Mouse (Mus musculus): ENCODE results near the gene Acot7. TPM values are rescaled to one million over a fixed set of nuclear protein-coding genes. Genes with fewer than 3 reads are reported as not detected.

Acot7 gene
- polyA plus RNA-seq, 1 experiment = 0.51 TPM

- Histone ChIP-seq H3K27me3 (ENCODE audit: control insufficient read depth) (peaks cover 30% of the 10 kb centered on the region), H3K36me3 (ENCODE audit: control insufficient read depth) (no peaks in the 10 kb centered on the region), H3K4me3 (replicated peaks) (no peak overlapping the region), H3K4me1 (ENCODE audit: control insufficient read depth) (peaks cover 7% of the 10 kb centered on the region), H3K9me3 (ENCODE audit: control insufficient read depth, low read length) (no peaks in the 10 kb centered on the region)
- TF ChIP-seq TAL1 (IDR thresholded peaks at IDR 0.05; ENCODE audit: low read length) (no peak), GATA1 (IDR thresholded peaks at IDR 0.05; ENCODE audit: low read length) (no peak)
Observed at GRCm38 (mm10) chr4:152146033-152146827, 31.7 kb upstream of the Acot7 start.

- Histone ChIP-seq H3K4me1 (ENCODE audit: control insufficient read depth) (peaks cover 31% of the 10 kb centered on the region), H3K36me3 (ENCODE audit: control insufficient read depth) (no peaks in the 10 kb centered on the region), H3K9me3 (ENCODE audit: control insufficient read depth, low read length) (no peaks in the 10 kb centered on the region), H3K27me3 (ENCODE audit: control insufficient read depth) (peaks cover 52% of the 10 kb centered on the region), H3K4me3 (replicated peaks) (no peak overlapping the region)
- TF ChIP-seq TAL1 (IDR thresholded peaks at IDR 0.05; ENCODE audit: low read length) (no peak), GATA1 (IDR thresholded peaks at IDR 0.05; ENCODE audit: low read length) (no peak)
Observed at GRCm38 (mm10) chr4:152150546-152150945, 27.4 kb upstream of the Acot7 start.

- Histone ChIP-seq H3K9me3 (ENCODE audit: control insufficient read depth, low read length) (no peaks in the 10 kb centered on the region), H3K36me3 (ENCODE audit: control insufficient read depth) (no peaks in the 10 kb centered on the region), H3K4me3 (replicated peaks) (peak overlapping the region; percentile 44), H3K4me1 (ENCODE audit: control insufficient read depth) (peaks cover 31% of the 10 kb centered on the region), H3K27me3 (ENCODE audit: control insufficient read depth) (peaks cover 55% of the 10 kb centered on the region)
- TF ChIP-seq GATA1 (IDR thresholded peaks at IDR 0.05; ENCODE audit: low read length) = no peak
- TF ChIP-seq TAL1 (IDR thresholded peaks at IDR 0.05; ENCODE audit: low read length) = no peak
Observed at GRCm38 (mm10) chr4:152151451-152151965, 26.4 kb upstream of the Acot7 start.

GRCm38 (mm10) chr4:152151966-152152544, 25.9 kb upstream of the Acot7 start, which contains the start of gene Espn:
TSS of gene Espn (minus strand) at chr4:152152371.
- no peaks in the 10 kb centered on the region for H3K9me3 ChIP-seq (ENCODE audit: control insufficient read depth, low read length)
- H3K36me3 ChIP-seq (ENCODE audit: control insufficient read depth) = no peaks in the 10 kb centered on the region
- peak within 1 kb of the TSS; percentile 44 for H3K4me3 ChIP-seq (replicated peaks)
- H3K4me1 ChIP-seq (ENCODE audit: control insufficient read depth) = peaks cover 31% of the 10 kb centered on the region
- TF ChIP-seq GATA1 (IDR thresholded peaks at IDR 0.05; ENCODE audit: low read length) (no peak), TAL1 (IDR thresholded peaks at IDR 0.05; ENCODE audit: low read length) (no peak)
- H3K27me3 ChIP-seq (ENCODE audit: control insufficient read depth) = peaks cover 57% of the 10 kb centered on the region

GRCm38 (mm10) chr4:152153771-152154177, 24.2 kb upstream of the Acot7 start:
- H3K9me3 ChIP-seq (ENCODE audit: control insufficient read depth, low read length) = no peaks in the 10 kb centered on the region
- no peaks in the 10 kb centered on the region for H3K36me3 ChIP-seq (ENCODE audit: control insufficient read depth)
- TF ChIP-seq GATA1 (IDR thresholded peaks at IDR 0.05; ENCODE audit: low read length) (no peak), TAL1 (IDR thresholded peaks at IDR 0.05; ENCODE audit: low read length) (no peak)
- peaks cover 41% of the 10 kb centered on the region for H3K4me1 ChIP-seq (ENCODE audit: control insufficient read depth)
- H3K4me3 ChIP-seq (replicated peaks) = peak overlapping the region; percentile 41
- peaks cover 73% of the 10 kb centered on the region for H3K27me3 ChIP-seq (ENCODE audit: control insufficient read depth)

- Histone ChIP-seq H3K36me3 (ENCODE audit: control insufficient read depth) (no peaks in the 10 kb centered on the region), H3K4me3 (replicated peaks) (no peak overlapping the region), H3K9me3 (ENCODE audit: control insufficient read depth, low read length) (peaks cover 5% of the 10 kb centered on the region; the same call in 1 of the 2 replicates), H3K27me3 (ENCODE audit: control insufficient read depth) (peaks cover 77% of the 10 kb centered on the region), H3K4me1 (ENCODE audit: control insufficient read depth) (peaks cover 49% of the 10 kb centered on the region)
- TF ChIP-seq GATA1 (IDR thresholded peaks at IDR 0.05; ENCODE audit: low read length) = no peak
- no peak for TF ChIP-seq TAL1 (IDR thresholded peaks at IDR 0.05; ENCODE audit: low read length)
Observed at GRCm38 (mm10) chr4:152155019-152155418, 22.9 kb upstream of the Acot7 start.

GRCm38 (mm10) chr4:152157779-152158584, 20.0 kb upstream of the Acot7 start:
- peaks cover 5% of the 10 kb centered on the region; the same call in 1 of the 2 replicates for H3K9me3 ChIP-seq (ENCODE audit: control insufficient read depth, low read length)
- TF ChIP-seq TAL1 (IDR thresholded peaks at IDR 0.05; ENCODE audit: low read length) (no peak), GATA1 (IDR thresholded peaks at IDR 0.05; ENCODE audit: low read length) (no peak)
- no peaks in the 10 kb centered on the region for H3K36me3 ChIP-seq (ENCODE audit: control insufficient read depth)
- peak overlapping the region; percentile 35 for H3K4me3 ChIP-seq (replicated peaks)
- peaks cover 29% of the 10 kb centered on the region for H3K4me1 ChIP-seq (ENCODE audit: control insufficient read depth)
- peaks cover 71% of the 10 kb centered on the region for H3K27me3 ChIP-seq (ENCODE audit: control insufficient read depth)

- Histone ChIP-seq H3K9me3 (ENCODE audit: control insufficient read depth, low read length) (peaks cover 8% of the 10 kb centered on the region; the same call in 1 of the 2 replicates), H3K4me1 (ENCODE audit: control insufficient read depth) (peaks cover 24% of the 10 kb centered on the region), H3K27me3 (ENCODE audit: control insufficient read depth) (peaks cover 64% of the 10 kb centered on the region), H3K4me3 (replicated peaks) (peak within 1 kb of the TSS; percentile 35), H3K36me3 (ENCODE audit: control insufficient read depth) (no peaks in the 10 kb centered on the region)
- TF ChIP-seq TAL1 (IDR thresholded peaks at IDR 0.05; ENCODE audit: low read length) = no peak
Observed at GRCm38 (mm10) chr4:152158585-152159284, 19.2 kb upstream of the Acot7 start, which contains the start of gene Hes2. TSS of gene Hes2 (plus strand) at chr4:152158867.
